Mouse (Mus musculus) megakaryocyte progenitor cell, adult 5-6 weeks (primary cell): ENCODE results near the gene Lax1. TPM values are rescaled to one million over a fixed set of nuclear protein-coding genes. Genes with fewer than 3 reads are reported as not detected.

Source experiments
- ATAC-seq: replicated peaks from 2 replicates; pipeline ENCODE4 v1.8.0; 2016; ENCODE audit warnings: mild to moderate bottlenecking, moderate TSS enrichment, inconsistent platforms; ENCODE audit not compliant: poor library complexity
- total RNA-seq, 2 experiments: library from RNA; stranded (forward) in 1 of 2; stranded (reverse) in 1 of 2; fragments of 157-497, 149-512 nt in 1 of 2; fragments of 200-1000 nt in 1 of 2; gene quantifications; 2 replicates each; pipeline versions ENCODE4 v1.2.3 to v1.2.4; 2015 to 2017

Gene Lax1
- total RNA-seq, 2 experiments from 2014 or later, result 0.75 to 1.8 TPM

- no peak for ATAC-seq
These were observed 48.7 kb downstream of the Lax1 start for GRCm38 (mm10) chr1:133641163-133641562.

- no peak for ATAC-seq
These were observed 51.4 kb downstream of the Lax1 start for GRCm38 (mm10) chr1:133638517-133638916.

GRCm38 (mm10) chr1:133632168-133632567 lies 57.7 kb downstream of the Lax1 start:
- ATAC-seq, result no peak

Other genes starting within 250 kb of the Lax1 start
- 442 and 480 TPM in 2 replicates for gene Snrpe, start 79.8 kb downstream of the Lax1 start, total RNA-seq (2015)
- gene Snrpe, start 79.8 kb downstream of the Lax1 start, total RNA-seq (2017), result 355 and 432 TPM in 2 replicates
- gene Zbed6, start 29.2 kb downstream of the Lax1 start, total RNA-seq (2015), result 9.1 and 12.8 TPM in 2 replicates
- gene Zbed6, start 29.2 kb downstream of the Lax1 start, total RNA-seq (2017), result 9.3 and 14.9 TPM in 2 replicates
- 18.2 and 19.0 TPM in 2 replicates for gene Gm38394, start 28.8 kb downstream of the Lax1 start, total RNA-seq (2015)
- gene Gm38394, start 28.8 kb downstream of the Lax1 start, total RNA-seq (2017), result 4.1 and 8.7 TPM in 2 replicates
- gene Atp2b4, start 110.9 kb upstream of the Lax1 start, total RNA-seq (2015), result 33.6 and 40.5 TPM in 2 replicates
- gene Atp2b4, start 110.9 kb upstream of the Lax1 start, total RNA-seq (2017), result 30.7 and 34.7 TPM in 2 replicates
- not detected in 2 replicates for gene Optc, start 217.9 kb upstream of the Lax1 start, total RNA-seq (2015)
- gene Optc, start 217.9 kb upstream of the Lax1 start, total RNA-seq (2017), result not detected in 2 replicates
- gene Prelp, start 231.3 kb upstream of the Lax1 start, total RNA-seq (2015), result not detected in 2 replicates
- not detected in 2 replicates for gene Prelp, start 231.3 kb upstream of the Lax1 start, total RNA-seq (2017)